Mouse (Mus musculus): Measurements from ENCODE around the gene Ren1.

The Ren1 gene

GRCm38 (mm10) chr1:133346531-133346930 is 3.8 kb upstream of the Ren1 start:
- no peak for DNase-seq

- no peak for DNase-seq
Measured at GRCm38 (mm10) chr1:133347226-133347625, 3.1 kb upstream of the Ren1 start.

- DNase-seq: no peak
Measured at GRCm38 (mm10) chr1:133347693-133348520, 2.4 kb upstream of the Ren1 start.

GRCm38 (mm10) chr1:133351762-133352161 is 1.5 kb downstream of the Ren1 start:
- DNase-seq: no peak

- peak; percentile 86 to 91 for DNase-seq
Measured at GRCm38 (mm10) chr1:133353371-133353809, 3.1 kb downstream of the Ren1 start.

- no peak for DNase-seq
Measured at GRCm38 (mm10) chr1:133355469-133355868, 5.2 kb downstream of the Ren1 start.

GRCm38 (mm10) chr1:133355912-133356311 is 5.6 kb downstream of the Ren1 start:
- DNase-seq: no peak

- DNase-seq: no peak
Measured at GRCm38 (mm10) chr1:133356330-133356729, 6.0 kb downstream of the Ren1 start.

GRCm38 (mm10) chr1:133361006-133361405 is 10.7 kb downstream of the Ren1 start:
- DNase-seq: no peak

- DNase-seq: no peak
Measured at GRCm38 (mm10) chr1:133362103-133362502, 11.8 kb downstream of the Ren1 start.

GRCm38 (mm10) chr1:133363276-133364021 is 13.1 kb downstream of the Ren1 start, which contains the start of gene Etnk2:
TSS of gene Etnk2 (plus strand) at chr1:133363572.
- DNase-seq: peak; percentile 66 to 77

- DNase-seq: no peak
Measured at GRCm38 (mm10) chr1:133364022-133364630, 13.8 kb downstream of the Ren1 start.

- no peak for DNase-seq
Measured at GRCm38 (mm10) chr1:133364890-133365289, 14.6 kb downstream of the Ren1 start.

- DNase-seq: no peak
Measured at GRCm38 (mm10) chr1:133366951-133367605, 16.8 kb downstream of the Ren1 start.

- no peak for DNase-seq
Measured at GRCm38 (mm10) chr1:133367606-133368488, 17.5 kb downstream of the Ren1 start.

GRCm38 (mm10) chr1:133368644-133369043 is 18.3 kb downstream of the Ren1 start:
- peak; percentile 50 to 57 for DNase-seq

GRCm38 (mm10) chr1:133370352-133370751 is 20.0 kb downstream of the Ren1 start:
- no peak for DNase-seq

- no peak for DNase-seq
Measured at GRCm38 (mm10) chr1:133371431-133371830, 21.1 kb downstream of the Ren1 start.

- no peak for DNase-seq
Measured at GRCm38 (mm10) chr1:133372113-133372512, 21.8 kb downstream of the Ren1 start.

- DNase-seq: no peak
Measured at GRCm38 (mm10) chr1:133375696-133376346, 25.5 kb downstream of the Ren1 start.

GRCm38 (mm10) chr1:133377547-133377946 is 27.2 kb downstream of the Ren1 start:
- no peak for DNase-seq

Data from cerebellum, postnatal 25 days (tissue).